Mouse (Mus musculus) neural tube, embryonic 10.5 days (tissue): Measurements from ENCODE around the gene Gm3854.
A peak's percentile ranks its signal among the peaks of the same experiment; 100 is the strongest.

ENCODE experiments used
- DNase-seq: peaks from one replicate; pipeline ENCODE4 v3.0.0-alpha.2; 2017; ENCODE audit warnings: low spot score; ENCODE audit errors: extremely low spot score

Gm3854 gene

DNA sequence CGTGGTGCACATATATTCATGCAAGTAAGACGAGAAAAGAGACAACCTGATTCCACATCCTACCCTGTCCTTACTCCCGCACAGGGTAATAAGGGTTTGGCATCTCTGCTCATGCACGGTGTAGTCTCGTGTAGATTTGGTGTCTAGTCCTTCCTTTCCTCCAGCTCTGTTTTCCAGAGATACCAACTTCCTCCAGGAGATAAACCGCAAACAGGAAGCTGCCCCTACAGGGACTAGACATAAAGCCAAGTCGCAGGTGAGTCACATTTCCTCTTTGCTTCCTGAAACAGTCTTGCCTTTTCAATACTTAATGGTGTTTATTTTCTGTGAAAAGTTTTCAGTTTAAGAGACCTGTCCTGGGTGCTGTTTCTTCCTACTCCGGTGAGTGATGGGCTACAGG is 40.5 kb downstream of the Gm3854 start:
- DNase-seq, result no peak

DNA sequence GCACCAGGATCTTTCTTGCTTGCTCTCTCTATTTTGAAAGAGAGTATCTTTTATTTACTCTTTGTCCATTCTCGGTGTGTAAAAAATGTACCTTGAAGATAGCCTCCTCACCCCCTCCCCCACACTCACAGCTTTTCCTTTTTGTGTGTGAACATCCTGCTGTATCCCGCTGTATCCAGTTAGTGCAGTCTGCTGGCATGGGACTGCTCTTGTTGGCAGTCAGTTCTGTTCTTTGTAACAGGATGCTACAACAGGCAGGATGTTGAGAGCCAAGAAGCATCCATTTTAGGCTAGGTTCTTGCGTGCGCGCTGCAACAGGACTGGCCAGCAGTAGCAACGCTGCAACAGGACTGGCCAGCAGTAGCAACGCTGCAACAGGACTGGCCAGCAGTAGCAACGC is 43.4 kb downstream of the Gm3854 start:
- DNase-seq, result no peak

DNA sequence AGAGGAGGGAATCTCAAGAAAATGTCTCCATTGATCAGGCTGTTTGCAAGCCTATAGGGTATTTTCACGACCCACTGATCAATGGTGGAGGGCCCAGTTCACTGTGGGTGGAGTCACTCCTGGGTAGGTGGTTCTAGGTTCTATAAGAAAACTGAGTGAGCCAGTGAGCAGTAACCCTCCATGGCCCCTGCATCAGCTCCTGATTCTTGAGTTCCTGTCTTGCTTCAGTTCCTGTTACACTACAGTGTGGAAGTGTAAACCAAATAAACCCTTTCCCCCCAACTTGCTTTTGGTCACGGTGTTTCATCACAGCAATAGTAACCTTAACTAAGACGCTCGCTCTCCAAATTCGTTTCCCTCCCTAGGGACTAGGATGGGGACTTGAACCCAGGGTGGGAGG is 45.4 kb downstream of the Gm3854 start:
- DNase-seq, result no peak

DNA sequence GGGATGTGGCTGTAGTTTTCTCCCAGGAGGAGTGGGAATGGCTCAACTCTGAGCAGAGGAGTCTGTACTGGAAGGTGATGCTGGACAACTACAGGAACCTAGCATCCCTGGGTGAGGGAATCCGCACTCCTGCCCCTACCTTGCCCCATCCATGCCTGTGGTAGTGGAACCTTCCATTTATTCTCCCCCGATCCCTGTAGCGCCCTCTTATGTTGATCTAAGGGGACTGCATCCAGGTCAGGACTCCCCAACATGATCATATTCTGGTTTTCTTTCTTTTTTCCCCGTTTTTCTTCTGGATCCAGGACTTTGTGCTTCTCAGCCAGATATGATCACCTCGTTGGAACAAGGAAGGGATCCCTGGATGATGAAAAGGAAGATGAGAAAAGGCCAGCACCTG is 45.9 kb downstream of the Gm3854 start:
- no peak for DNase-seq

GRCm38 (mm10) chr7:6397996-6398975 is 54.7 kb downstream of the Gm3854 start, which contains the start of gene Smim17:
Gene Smim17 (plus strand): TSS chr7:6398715.
- DNase-seq, result peak; percentile 56
